Mouse (Mus musculus) limb, embryonic 12.5 days (tissue): ENCODE measurements at regions not wholly inside any gene's neighbourhood (a gene's known extent, or its start where the extent isn't known, plus 50 kb on each side); places are given as distances from the start of the nearest gene placed in this dataset.

ENCODE experiments used
- ATAC-seq: fragments of 200-750 bp; cut with Nextera tagmentation; 2 replicates; pipeline ENCODE4 v1.8.0; 2017; ENCODE audit warnings: low read depth, moderate TSS enrichment; ENCODE audit not compliant: insufficient number of reproducible peaks, insufficient read depth, low FRiP score, low TSS enrichment
- H3K27ac ChIP-seq: fragments of 300-500 bp; sonication (generic); 2 replicates; pipeline ENCODE4 v1.5.1; 2016; ENCODE audit warnings: mild to moderate bottlenecking, moderate library complexity
- H3K27me3 ChIP-seq: fragments of 300-500 bp; sonication (generic); 2 replicates; pipeline ENCODE4 v1.6.1; 2016; ENCODE audit warnings: mild to moderate bottlenecking, moderate library complexity
- H3K36me3 ChIP-seq: fragments of 300-500 bp; sonication (generic); 2 replicates; pipeline ENCODE4 v1.6.1; 2016; ENCODE audit warnings: mild to moderate bottlenecking, moderate library complexity
- H3K4me1 ChIP-seq: fragments of 300-500 bp; sonication (generic); replicated peaks from 2 replicates; pipeline ENCODE4 v1.6.1; 2016
- H3K4me2 ChIP-seq: fragments of 300-500 bp; sonication (generic); 2 replicates; pipeline ENCODE4 v1.6.1; 2016; ENCODE audit warnings: mild to moderate bottlenecking, moderate library complexity
- H3K4me3 ChIP-seq: fragments of 300-500 bp; sonication (generic); replicated peaks from 2 replicates; pipeline ENCODE4 v1.5.1; 2016; ENCODE audit warnings: mild to moderate bottlenecking
- H3K9ac ChIP-seq: fragments of 300-500 bp; sonication (generic); replicated peaks from 2 replicates; pipeline ENCODE4 v1.6.1; 2016; ENCODE audit warnings: mild to moderate bottlenecking, moderate library complexity
- H3K9me3 ChIP-seq: fragments of 300-500 bp; sonication (generic); 2 replicates; pipeline ENCODE4 v1.6.1; 2016; ENCODE audit warnings: mild to moderate bottlenecking, moderate library complexity
- WGBS: fragments of 180-500 bp; shearing (Covaris S2); methylation state at CpG from one replicate; pipeline ENCODE4 v1.1.7; 2016; 5-methylcytosine and 5-hydroxymethylcytosine counted together

- Histone ChIP-seq H3K27me3 (no peaks in the 10 kb centered on the region), H3K4me1 (no peaks in the 10 kb centered on the region), H3K4me2 (no peak overlapping the region), H3K9ac (no peak overlapping the region), H3K27ac (no peak overlapping the region), H3K36me3 (no peaks in the 10 kb centered on the region), H3K4me3 (no peak overlapping the region), H3K9me3 (no peaks in the 10 kb centered on the region)
- WGBS = 59% methylated on average over 2 of the region's 2 CpGs
- ATAC-seq = no peak
Observed at GRCm38 (mm10) chr9:102413631-102414030, 59.1 kb upstream of the Ephb1 start.

- Histone ChIP-seq H3K9ac (no peak overlapping the region), H3K36me3 (no peaks in the 10 kb centered on the region), H3K4me3 (no peak overlapping the region), H3K9me3 (no peaks in the 10 kb centered on the region), H3K4me1 (no peaks in the 10 kb centered on the region), H3K27me3 (peaks cover 16% of the 10 kb centered on the region; the same call in 1 of the 2 replicates), H3K27ac (no peak overlapping the region), H3K4me2 (no peak overlapping the region)
- 91% methylated on average over 10 of the region's 10 CpGs for WGBS
- ATAC-seq = no peak
Observed at GRCm38 (mm10) chr9:102410666-102411065, 56.2 kb upstream of the Ephb1 start.

- Histone ChIP-seq H3K27me3 (peaks cover 53% of the 10 kb centered on the region), H3K9ac (no peak overlapping the region), H3K27ac (no peak overlapping the region), H3K4me3 (no peak overlapping the region), H3K4me1 (no peaks in the 10 kb centered on the region), H3K4me2 (no peak overlapping the region), H3K9me3 (no peaks in the 10 kb centered on the region), H3K36me3 (no peaks in the 10 kb centered on the region)
- WGBS = 30% methylated on average over 8 of the region's 8 CpGs
- ATAC-seq = no peak
Observed at GRCm38 (mm10) chr9:102406017-102406416, 51.5 kb upstream of the Ephb1 start.
